Mouse (Mus musculus) telencephalon, adult 2 months (tissue): ENCODE measurements around the gene U90926.

Source experiments
- DNase-seq: peaks from one replicate; pipeline ENCODE4 v3.0.0-alpha.2; 2011; ENCODE audit warnings: low read depth, low spot score

The U90926 gene

GRCm38 (mm10) chr5:92215308-92215707 lies at the start of gene U90926:
Gene U90926, minus strand, starts transcription at chr5:92215408.
- DNase-seq, result no peak

- peak; percentile 55 for DNase-seq
These were observed 48.7 kb upstream of the U90926 start for GRCm38 (mm10) chr5:92263761-92264359.

GRCm38 (mm10) chr5:92262646-92263045 lies 47.4 kb upstream of the U90926 start:
- no peak for DNase-seq

- no peak for DNase-seq
These were observed 41.0 kb upstream of the U90926 start, which contains the start of gene Ppef2 for GRCm38 (mm10) chr5:92256218-92256617. Gene Ppef2, minus strand, starts transcription at chr5:92256278.

- DNase-seq, result no peak
These were observed 39.3 kb upstream of the U90926 start for GRCm38 (mm10) chr5:92254476-92254875.

GRCm38 (mm10) chr5:92252797-92253343 lies 37.7 kb upstream of the U90926 start:
- no peak for DNase-seq

- DNase-seq, result no peak
These were observed 36.8 kb upstream of the U90926 start for GRCm38 (mm10) chr5:92252031-92252430.

GRCm38 (mm10) chr5:92248614-92249013 lies 33.4 kb upstream of the U90926 start:
- DNase-seq, result no peak

- DNase-seq, result no peak
These were observed 30.3 kb upstream of the U90926 start for GRCm38 (mm10) chr5:92245483-92245882.

- DNase-seq, result no peak
These were observed 29.7 kb upstream of the U90926 start for GRCm38 (mm10) chr5:92244900-92245299.

GRCm38 (mm10) chr5:92240769-92241168 lies 25.6 kb upstream of the U90926 start:
- DNase-seq, result peak; percentile 69

GRCm38 (mm10) chr5:92239333-92240232 lies 24.4 kb upstream of the U90926 start:
- DNase-seq, result peak; percentile 31

GRCm38 (mm10) chr5:92234939-92235557 lies 19.8 kb upstream of the U90926 start:
- no peak for DNase-seq

GRCm38 (mm10) chr5:92233366-92233765 lies 18.2 kb upstream of the U90926 start:
- DNase-seq, result no peak

- DNase-seq, result no peak
These were observed 16.6 kb upstream of the U90926 start for GRCm38 (mm10) chr5:92231836-92232235.

- no peak for DNase-seq
These were observed 15.1 kb upstream of the U90926 start for GRCm38 (mm10) chr5:92230306-92230705.

GRCm38 (mm10) chr5:92229514-92229913 lies 14.3 kb upstream of the U90926 start:
- DNase-seq, result no peak

GRCm38 (mm10) chr5:92228776-92229175 lies 13.6 kb upstream of the U90926 start:
- DNase-seq, result no peak

GRCm38 (mm10) chr5:92227782-92228181 lies 12.6 kb upstream of the U90926 start:
- DNase-seq, result no peak

GRCm38 (mm10) chr5:92220287-92220902 lies 5.2 kb upstream of the U90926 start:
- no peak for DNase-seq

- DNase-seq, result no peak
These were observed 4.6 kb upstream of the U90926 start for GRCm38 (mm10) chr5:92219826-92220225.
